Mouse (Mus musculus) small intestine, adult 2 months (tissue): ENCODE results near the gene Trabd2b. TPM values are rescaled to one million over a fixed set of nuclear protein-coding genes. Genes with fewer than 3 reads are reported as not detected.

Source experiments
- H3K27ac ChIP-seq: fragments of 200-500 bp; 2 replicates; pipeline ENCODE4 v1.5.1; 2012; ENCODE audit warnings: low read depth, low read length, control low read depth, inconsistent platforms; ENCODE audit not compliant: insufficient read depth
- H3K27me3 ChIP-seq: fragments of 200-500 bp; 2 replicates; pipeline ENCODE4 v1.6.1; 2012; ENCODE audit warnings: mild to moderate bottlenecking, moderate library complexity, low read length, inconsistent platforms; ENCODE audit not compliant: control insufficient read depth, insufficient read depth
- H3K36me3 ChIP-seq: fragments of 200-500 bp; 2 replicates; pipeline ENCODE4 v1.6.1; 2012; ENCODE audit warnings: mild to moderate bottlenecking, low read length, control low read depth, inconsistent platforms; ENCODE audit not compliant: control insufficient read depth, insufficient read depth
- H3K4me1 ChIP-seq: fragments of 200-500 bp; 2 replicates; pipeline ENCODE4 v1.6.1; 2012; ENCODE audit warnings: low read length, inconsistent platforms, mixed read lengths; ENCODE audit not compliant: control insufficient read depth, insufficient read depth, insufficient read length
- H3K4me3 ChIP-seq: fragments of 200-500 bp; 2 replicates; pipeline ENCODE4 v1.5.1; 2012; ENCODE audit warnings: low read depth, mild to moderate bottlenecking, control low read depth, inconsistent platforms, low read length, moderate library complexity
- CTCF ChIP-seq: fragments of 200-500 bp; IDR thresholded peaks from 2 replicates; pipeline ENCODE4 v1.5.1; 2012; ENCODE audit warnings: low read depth, mild to moderate bottlenecking, control low read depth, inconsistent platforms, low read length, moderate library complexity, mixed read lengths; ENCODE audit not compliant: insufficient replicate concordance, insufficient read length; ENCODE audit errors: extremely low read depth
- POLR2A ChIP-seq: fragments of 200-500 bp; IDR thresholded peaks from 2 replicates; pipeline ENCODE4 v1.6.1; 2012; ENCODE audit warnings: low read depth, mild to moderate bottlenecking, control low read depth, inconsistent platforms, low read length, moderate library complexity
- WGBS: fragments of 180-500 bp; shearing (Covaris S2); methylation state at CpG from one replicate; pipeline ENCODE4 v1.1.7; 2018; 5-methylcytosine and 5-hydroxymethylcytosine counted together
- polyA plus RNA-seq: library from polyadenylated mRNA; depleted of rRNA; stranded (reverse); fragments of >200 nt; gene quantifications from 2 replicates; pipeline ENCODE4 v1.2.3, GENCODE M21; 2012; rRNA removed

Trabd2b gene
- polyA plus RNA-seq: 0.32 and 0.47 TPM in 2 replicates

DNA sequence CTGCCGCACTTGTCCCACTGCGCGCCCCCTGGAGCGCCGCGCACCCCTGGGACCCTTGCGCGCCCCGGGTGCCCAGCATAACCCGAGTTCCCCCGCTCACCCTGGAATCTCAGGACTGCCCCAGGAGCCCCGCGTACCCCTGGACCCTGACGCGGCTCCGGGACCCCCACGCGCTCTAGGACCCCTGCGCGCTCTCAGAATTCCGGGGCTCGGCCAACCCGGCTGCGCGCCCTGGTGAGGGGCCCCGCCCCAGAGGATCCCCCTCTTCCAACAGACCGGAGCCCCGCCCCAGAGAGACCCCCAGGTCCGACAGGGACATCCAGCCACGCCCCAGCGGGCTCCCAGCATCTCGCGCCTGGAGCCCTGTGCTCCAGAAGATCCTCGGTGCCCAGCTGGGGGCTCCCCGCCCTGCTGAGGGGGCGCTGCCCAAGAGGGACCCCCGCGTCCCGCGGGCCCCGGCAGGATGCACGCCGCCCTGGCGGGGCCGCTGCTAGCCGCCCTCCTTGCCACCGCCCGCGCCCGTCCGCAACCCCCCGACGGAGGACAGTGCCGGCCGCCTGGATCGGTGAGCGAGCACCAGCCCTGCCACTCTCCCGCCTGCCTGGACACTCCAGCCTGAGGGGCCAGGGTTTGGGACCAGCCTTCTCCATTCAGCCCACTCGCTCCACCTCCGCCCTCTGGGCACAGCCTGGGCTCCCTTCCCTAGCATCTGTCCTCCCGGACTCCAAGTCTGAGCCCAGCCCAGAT lies at the start of gene Trabd2b:
Trabd2b (plus strand) TSS at position 370 of the 747 bp plus-strand sequence.
- H3K27ac ChIP-seq: no peak within 1 kb of the TSS
- no peaks in the 10 kb centered on the region for H3K36me3 ChIP-seq
- peak within 1 kb of the TSS; percentile 67 for H3K4me3 ChIP-seq
- no peaks in the 10 kb centered on the region; the same call in 1 of the 2 replicates for H3K4me1 ChIP-seq
- no peak for TF ChIP-seq POLR2A
- TF ChIP-seq CTCF: no peak
- WGBS: 3% methylated on average over 59 of the region's 61 CpGs
- peaks cover 13% of the 10 kb centered on the region; the same call in 1 of the 2 replicates for H3K27me3 ChIP-seq

DNA sequence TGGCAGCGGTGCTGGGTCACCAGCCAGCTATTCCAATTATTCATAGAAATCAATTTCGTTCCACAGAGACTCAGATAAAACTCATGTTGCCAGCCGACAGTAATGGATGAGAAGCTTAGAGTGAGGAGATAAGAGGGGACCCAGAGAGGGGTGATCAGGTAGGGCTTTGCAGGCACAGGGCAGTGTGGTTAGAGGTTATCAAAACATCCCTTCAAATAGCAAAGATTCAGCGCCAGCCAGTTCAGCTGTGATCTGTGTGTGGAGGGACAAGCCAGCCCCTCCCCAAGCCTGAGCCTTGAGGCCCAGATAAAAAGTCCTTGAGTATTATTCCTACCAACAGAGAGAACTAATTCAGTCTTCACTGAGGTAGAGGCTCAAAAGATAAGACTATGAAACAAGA lies 49.1 kb upstream of the Trabd2b start:
- 51% methylated on average over 4 of the region's 4 CpGs for WGBS
- no peak overlapping the region for H3K27ac ChIP-seq
- H3K27me3 ChIP-seq: no peaks in the 10 kb centered on the region
- TF ChIP-seq CTCF (no peak), POLR2A (no peak)
- H3K4me3 ChIP-seq: no peak overlapping the region
- no peaks in the 10 kb centered on the region for H3K4me1 ChIP-seq
- H3K36me3 ChIP-seq: no peaks in the 10 kb centered on the region

DNA sequence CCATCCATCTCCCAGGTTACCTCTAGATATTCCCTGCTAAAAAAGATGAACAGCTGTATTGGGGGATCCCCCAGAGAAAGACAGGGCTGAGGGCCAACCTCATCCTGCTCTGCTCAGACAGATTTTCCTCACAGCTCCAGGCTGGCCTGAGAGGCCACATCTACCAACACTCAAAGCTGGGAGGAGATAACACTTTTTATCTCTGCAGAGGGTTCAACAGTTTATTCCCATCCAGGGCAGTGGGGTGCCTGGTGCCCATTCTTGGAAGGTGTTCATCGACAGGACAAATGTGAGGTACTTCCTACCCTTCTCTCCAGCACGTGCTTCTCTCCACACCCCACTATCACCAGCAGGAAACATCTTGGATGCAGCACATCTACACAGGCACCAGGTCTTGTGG lies 47.6 kb upstream of the Trabd2b start:
- 58% methylated on average over 2 of the region's 2 CpGs for WGBS
- TF ChIP-seq CTCF (no peak), POLR2A (no peak)
- Histone ChIP-seq H3K27me3 (no peaks in the 10 kb centered on the region), H3K36me3 (no peaks in the 10 kb centered on the region), H3K27ac (no peak overlapping the region), H3K4me3 (no peak overlapping the region), H3K4me1 (no peaks in the 10 kb centered on the region)

- no peak overlapping the region for H3K4me3 ChIP-seq
- no peaks in the 10 kb centered on the region for H3K36me3 ChIP-seq
- TF ChIP-seq POLR2A (no peak), CTCF (no peak)
- H3K27me3 ChIP-seq: no peaks in the 10 kb centered on the region
- H3K27ac ChIP-seq: no peak overlapping the region
- WGBS: 89% methylated on average over 1 of the region's 1 CpGs
- no peaks in the 10 kb centered on the region for H3K4me1 ChIP-seq
Observed at GRCm38 (mm10) chr4:114359818-114360217, 46.7 kb upstream of the Trabd2b start.

DNA sequence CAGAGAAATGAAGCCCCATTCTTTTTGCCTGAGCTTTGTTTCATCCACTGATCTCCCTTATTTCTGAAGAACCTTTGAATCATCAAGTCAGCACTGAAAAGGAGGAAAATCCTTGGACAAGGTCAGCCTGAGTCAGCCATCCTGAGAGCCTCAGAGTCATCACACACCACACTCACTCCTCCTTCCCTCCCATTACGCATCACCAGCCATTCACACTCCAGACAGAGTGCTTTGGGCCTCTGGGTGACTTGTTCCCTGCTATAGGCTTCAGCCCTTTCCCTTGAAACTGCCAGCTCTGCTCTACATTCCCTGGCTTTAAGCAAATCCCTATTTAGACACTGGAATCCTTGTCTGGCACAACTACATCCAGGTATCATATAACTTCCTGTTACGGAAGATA lies 45.2 kb upstream of the Trabd2b start:
- TF ChIP-seq POLR2A (no peak), CTCF (no peak)
- no peaks in the 10 kb centered on the region for H3K27me3 ChIP-seq
- H3K36me3 ChIP-seq: no peaks in the 10 kb centered on the region
- no peak overlapping the region for H3K27ac ChIP-seq
- 78% methylated on average over 2 of the region's 2 CpGs for WGBS
- H3K4me3 ChIP-seq: no peak overlapping the region
- H3K4me1 ChIP-seq: no peaks in the 10 kb centered on the region

DNA sequence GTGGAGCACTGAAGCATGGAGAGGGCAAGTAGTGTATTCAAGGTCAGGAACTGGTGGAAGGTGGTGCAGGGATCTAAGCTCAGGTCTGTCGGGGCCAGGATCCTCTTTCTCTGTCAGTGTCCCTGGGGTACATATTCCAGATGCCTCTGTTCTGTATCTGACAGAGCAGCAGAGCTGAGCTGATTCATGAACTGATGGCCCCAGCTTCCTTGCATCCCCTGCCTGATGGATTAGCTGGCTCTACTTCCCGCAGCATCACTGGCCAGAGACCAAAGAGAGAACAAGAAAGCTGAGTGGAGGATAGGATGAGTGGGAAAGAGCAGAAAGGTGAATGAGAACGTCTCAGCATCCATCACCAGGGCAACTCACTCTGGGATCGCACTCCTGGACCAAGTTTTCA lies 41.5 kb upstream of the Trabd2b start:
- H3K36me3 ChIP-seq: no peaks in the 10 kb centered on the region
- WGBS: 75% methylated on average over 4 of the region's 4 CpGs
- TF ChIP-seq CTCF (no peak), POLR2A (no peak)

GRCm38 (mm10) chr4:114365595-114365994 lies 40.9 kb upstream of the Trabd2b start:
- Histone ChIP-seq H3K4me3 (no peak overlapping the region), H3K27ac (no peak overlapping the region), H3K4me1 (no peaks in the 10 kb centered on the region; the same call in 1 of the 2 replicates), H3K27me3 (no peaks in the 10 kb centered on the region), H3K36me3 (no peaks in the 10 kb centered on the region)
- TF ChIP-seq POLR2A (no peak), CTCF (no peak)

More for the DNA sequence above, 41.5 kb upstream of the Trabd2b start:
- Histone ChIP-seq H3K4me1 (no peaks in the 10 kb centered on the region; the same call in 1 of the 2 replicates), H3K4me3 (no peak overlapping the region), H3K27me3 (no peaks in the 10 kb centered on the region), H3K27ac (no peak overlapping the region)
